Mouse (Mus musculus): ENCODE measurements around the gene Map2. TPM values are rescaled to one million over a fixed set of nuclear protein-coding genes. Genes with fewer than 3 reads are reported as not detected.

The Map2 gene
- polyA plus RNA-seq, 1 experiment from 2014 or later, result 417 TPM

GRCm38 (mm10) chr1:66482751-66483150 is 307.7 kb downstream of the Map2 start:
- Histone ChIP-seq H3K9ac (no peak overlapping the region), H3K9me3 (ENCODE audit: control insufficient read depth, low read length) (no peaks in the 10 kb centered on the region), H3K4me3 (replicated peaks; ENCODE audit: low read length) (no peak overlapping the region), H3K4me2 (replicated peaks) (no peak overlapping the region), H3K36me3 (replicated peaks; ENCODE audit: control insufficient read depth, insufficient read depth) (peaks cover 5% of the 10 kb centered on the region; the same call in 1 of the 2 replicates), H3K27ac (no peak overlapping the region), H3K27me3 (ENCODE audit: control insufficient read depth, insufficient read depth, low read length) (no peaks in the 10 kb centered on the region), H3K4me1 (replicated peaks; ENCODE audit: control insufficient read depth, insufficient read depth, low read length) (no peaks in the 10 kb centered on the region)
- ATAC-seq (ENCODE audit: low FRiP score), result no peak
- no peak for DNase-seq (ENCODE audit: low spot score)
- 83% methylated on average over 3 of the region's 3 CpGs for WGBS

Other genes starting within 250 kb of the Map2 start
- gene Crygf, start 248.8 kb upstream of the Map2 start, polyA plus RNA-seq (2014; fragmentation: Nextera tagmentation; extraction: Ambion mirVana), result not detected in 2 replicates